Mouse (Mus musculus): ENCODE measurements around the gene Plekha5. TPM values are rescaled to one million over a fixed set of nuclear protein-coding genes. Genes with fewer than 3 reads are reported as not detected.

The Plekha5 gene
- total and polyA plus RNA-seq, 2 experiments from 2014 or later = 15.9 to 32.0 TPM

DNA sequence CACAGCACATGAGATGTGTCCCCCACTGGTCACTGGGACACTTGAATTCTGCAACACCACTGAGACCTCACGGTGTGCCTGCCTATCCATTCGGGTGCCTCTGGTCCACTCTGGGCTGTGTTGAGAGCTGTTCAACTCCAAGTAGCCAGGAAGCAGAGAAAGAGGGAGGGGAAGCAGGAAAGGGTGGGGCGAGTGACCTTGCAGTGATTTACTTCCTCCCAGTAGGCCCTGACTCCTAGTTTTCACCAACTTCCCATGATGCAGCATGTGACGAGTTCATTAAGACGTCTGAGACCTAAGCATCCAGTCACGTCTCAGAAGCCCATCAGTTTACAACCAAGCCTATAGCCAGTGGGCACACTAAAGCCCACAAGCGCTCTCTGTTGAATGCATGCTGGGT lies 78.0 kb downstream of the Plekha5 start:
- ATAC-seq = no peak
- TF ChIP-seq CTCF (IDR thresholded peaks at IDR 0.05; ENCODE audit: low read depth) = no peak
- no peak for DNase-seq
- Histone ChIP-seq H3K36me3 (ENCODE audit: insufficient read depth) (no peaks in the 10 kb centered on the region), H3K9ac (no peak overlapping the region), H3K9me3 (ENCODE audit: low read length) (no peaks in the 10 kb centered on the region), H3K27ac (ENCODE audit: low read depth, low read length) (no peak overlapping the region), H3K4me2 (ENCODE audit: low read depth) (no peak overlapping the region), H3K27me3 (ENCODE audit: insufficient read depth, low read length) (no peaks in the 10 kb centered on the region), H3K4me3 (ENCODE audit: low read depth, low read length) (no peak overlapping the region), H3K4me1 (ENCODE audit: insufficient read depth) (no peaks in the 10 kb centered on the region)
- 89% methylated on average over 7 of the region's 7 CpGs for WGBS

GRCm38 (mm10) chr6:140504796-140505195 lies 80.9 kb downstream of the Plekha5 start:
- no peaks in the 10 kb centered on the region for H3K36me3 ChIP-seq (ENCODE audit: insufficient read depth)
- WGBS = 81% methylated on average over 9 of the region's 10 CpGs

DNA sequence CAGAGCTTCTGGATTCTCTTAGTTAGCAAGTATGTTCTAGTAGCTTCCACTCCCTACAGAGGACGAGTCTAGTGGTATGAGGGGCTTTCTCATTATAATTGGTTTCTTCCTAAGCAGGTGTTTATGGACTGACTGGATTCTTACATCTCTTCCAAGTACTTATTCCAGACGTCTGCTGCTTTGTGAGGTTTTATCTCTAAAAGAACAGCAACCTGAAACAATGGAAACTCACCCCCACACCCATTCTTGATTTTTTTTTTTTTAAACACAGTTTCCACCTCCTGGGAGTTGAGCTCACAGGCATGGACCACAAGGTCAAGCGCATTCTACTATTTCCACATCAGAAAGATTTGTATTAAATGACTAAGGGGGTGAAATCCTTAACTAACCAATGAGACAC lies 83.8 kb downstream of the Plekha5 start:
- Histone ChIP-seq H3K4me1 (ENCODE audit: insufficient read depth) (no peaks in the 10 kb centered on the region), H3K27ac (ENCODE audit: low read depth, low read length) (no peak overlapping the region), H3K27me3 (ENCODE audit: insufficient read depth, low read length) (no peaks in the 10 kb centered on the region), H3K4me3 (ENCODE audit: low read depth, low read length) (no peak overlapping the region), H3K9me3 (ENCODE audit: low read length) (no peaks in the 10 kb centered on the region), H3K9ac (no peak overlapping the region), H3K4me2 (ENCODE audit: low read depth) (no peak overlapping the region), H3K36me3 (ENCODE audit: insufficient read depth) (no peaks in the 10 kb centered on the region)
- no peak for TF ChIP-seq CTCF (IDR thresholded peaks at IDR 0.05; ENCODE audit: low read depth)
- no peak for DNase-seq
- WGBS = 49% methylated on average over 3 of the region's 3 CpGs
- ATAC-seq = no peak

More at GRCm38 (mm10) chr6:140504796-140505195, 80.9 kb downstream of the Plekha5 start:
- Histone ChIP-seq H3K9me3 (ENCODE audit: low read length) (no peaks in the 10 kb centered on the region), H3K9ac (no peak overlapping the region), H3K4me1 (ENCODE audit: insufficient read depth) (no peaks in the 10 kb centered on the region), H3K27me3 (ENCODE audit: insufficient read depth, low read length) (no peaks in the 10 kb centered on the region), H3K4me3 (ENCODE audit: low read depth, low read length) (no peak overlapping the region), H3K27ac (ENCODE audit: low read depth, low read length) (no peak overlapping the region), H3K4me2 (ENCODE audit: low read depth) (no peak overlapping the region)
- no peak for TF ChIP-seq CTCF (IDR thresholded peaks at IDR 0.05; ENCODE audit: low read depth)
- ATAC-seq (no peak), DNase-seq (no peak)

GRCm38 (mm10) chr6:140508475-140509150 lies 84.8 kb downstream of the Plekha5 start:
- Histone ChIP-seq H3K27me3 (ENCODE audit: insufficient read depth, low read length) (no peaks in the 10 kb centered on the region), H3K9ac (no peak overlapping the region), H3K4me1 (ENCODE audit: insufficient read depth) (no peaks in the 10 kb centered on the region), H3K9me3 (ENCODE audit: low read length) (no peaks in the 10 kb centered on the region), H3K27ac (ENCODE audit: low read depth, low read length) (no peak overlapping the region), H3K4me2 (ENCODE audit: low read depth) (no peak overlapping the region), H3K4me3 (ENCODE audit: low read depth, low read length) (no peak overlapping the region), H3K36me3 (ENCODE audit: insufficient read depth) (no peaks in the 10 kb centered on the region)
- TF ChIP-seq CTCF (IDR thresholded peaks at IDR 0.05; ENCODE audit: low read depth) = no peak
- WGBS = 65% methylated on average over 13 of the region's 13 CpGs
- DNase-seq (no peak), ATAC-seq (no peak)

DNA sequence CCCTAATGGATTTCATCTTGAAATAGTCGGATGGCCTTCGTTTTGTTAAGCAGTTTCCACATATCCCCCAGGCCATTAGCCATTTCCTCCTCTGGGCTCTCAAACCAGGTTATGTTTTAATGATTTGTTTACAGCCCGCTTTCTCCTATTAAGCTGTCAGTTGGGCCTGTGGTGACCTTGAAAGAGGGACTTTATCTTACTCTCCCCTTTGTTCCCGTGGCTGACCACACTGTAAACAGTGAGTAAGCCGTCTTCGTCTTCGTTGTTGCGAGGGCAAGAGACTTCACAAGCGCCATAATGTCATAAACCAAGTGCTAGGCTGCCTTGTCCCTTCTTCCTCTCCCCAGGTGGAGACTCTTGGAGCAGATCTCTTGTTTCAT lies 85.3 kb downstream of the Plekha5 start:
- Histone ChIP-seq H3K27me3 (ENCODE audit: insufficient read depth, low read length) (no peaks in the 10 kb centered on the region), H3K9ac (no peak overlapping the region), H3K4me1 (ENCODE audit: insufficient read depth) (no peaks in the 10 kb centered on the region), H3K9me3 (ENCODE audit: low read length) (no peaks in the 10 kb centered on the region), H3K4me2 (ENCODE audit: low read depth) (no peak overlapping the region), H3K36me3 (ENCODE audit: insufficient read depth) (no peaks in the 10 kb centered on the region), H3K4me3 (ENCODE audit: low read depth, low read length) (no peak overlapping the region), H3K27ac (ENCODE audit: low read depth, low read length) (no peak overlapping the region)
- ATAC-seq (no peak), DNase-seq (no peak)
- WGBS = 50% methylated on average over 9 of the region's 9 CpGs
- no peak for TF ChIP-seq CTCF (IDR thresholded peaks at IDR 0.05; ENCODE audit: low read depth)

DNA sequence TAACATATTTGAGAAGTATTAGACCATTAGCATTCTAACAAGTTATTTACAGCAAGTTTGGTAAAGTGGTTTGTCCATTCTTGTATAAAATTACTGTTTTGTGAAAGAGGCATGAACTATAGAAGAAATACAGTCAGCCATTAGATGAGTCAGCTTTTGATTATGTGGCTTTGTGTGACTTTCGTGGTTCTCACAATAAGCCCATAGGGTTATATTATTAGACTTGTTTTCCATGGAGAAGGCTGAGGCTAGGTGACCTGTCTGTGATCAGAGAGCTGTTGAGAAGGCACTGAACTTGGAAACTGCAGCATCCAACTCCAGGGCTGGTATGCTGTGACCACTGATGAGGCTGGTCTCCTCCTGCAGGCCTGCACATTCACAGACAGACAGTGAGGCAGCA lies 88.2 kb downstream of the Plekha5 start:
- 31% methylated on average over 1 of the region's 1 CpGs for WGBS
- no peak overlapping the region for H3K27ac ChIP-seq (ENCODE audit: low read depth, low read length)
- no peaks in the 10 kb centered on the region for H3K27me3 ChIP-seq (ENCODE audit: insufficient read depth, low read length)

DNA sequence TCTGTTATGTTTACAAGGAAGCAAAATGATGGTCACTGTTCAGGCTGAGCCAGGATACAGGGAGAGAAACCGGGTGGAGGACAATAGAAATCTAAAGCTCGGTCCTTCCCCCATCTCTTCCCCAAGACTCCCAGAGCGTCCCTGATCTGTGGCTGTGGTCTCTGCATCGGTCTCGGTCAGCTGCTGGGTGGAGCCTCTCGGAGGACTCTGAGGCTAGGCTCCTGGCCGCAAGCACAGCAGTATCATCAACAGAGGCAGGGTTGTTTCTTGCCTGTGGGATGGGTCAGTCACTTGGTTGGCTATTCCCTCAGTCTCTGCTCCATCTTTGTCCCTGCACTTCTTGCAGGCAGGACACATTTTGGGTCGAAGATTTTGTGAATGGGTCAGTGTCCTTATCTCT lies 88.6 kb downstream of the Plekha5 start:
- no peak overlapping the region for H3K4me2 ChIP-seq (ENCODE audit: low read depth)
- 63% methylated on average over 8 of the region's 8 CpGs for WGBS

More for the DNA sequence above, 88.2 kb downstream of the Plekha5 start:
- DNase-seq (no peak), ATAC-seq (no peak)
- Histone ChIP-seq H3K4me3 (ENCODE audit: low read depth, low read length) (no peak overlapping the region), H3K4me1 (ENCODE audit: insufficient read depth) (no peaks in the 10 kb centered on the region), H3K36me3 (ENCODE audit: insufficient read depth) (no peaks in the 10 kb centered on the region), H3K4me2 (ENCODE audit: low read depth) (no peak overlapping the region), H3K9ac (no peak overlapping the region), H3K9me3 (ENCODE audit: low read length) (no peaks in the 10 kb centered on the region)
- TF ChIP-seq CTCF (IDR thresholded peaks at IDR 0.05; ENCODE audit: low read depth) = no peak

More for the DNA sequence above, 88.6 kb downstream of the Plekha5 start:
- ATAC-seq (no peak), DNase-seq (no peak)
- H3K4me1 ChIP-seq (ENCODE audit: insufficient read depth) = no peaks in the 10 kb centered on the region
- H3K36me3 ChIP-seq (ENCODE audit: insufficient read depth) = no peaks in the 10 kb centered on the region
- no peak for TF ChIP-seq CTCF (IDR thresholded peaks at IDR 0.05; ENCODE audit: low read depth)
- no peak overlapping the region for H3K4me3 ChIP-seq (ENCODE audit: low read depth, low read length)
- H3K9me3 ChIP-seq (ENCODE audit: low read length) = no peaks in the 10 kb centered on the region
- H3K27me3 ChIP-seq (ENCODE audit: insufficient read depth, low read length) = no peaks in the 10 kb centered on the region
- H3K9ac ChIP-seq = no peak overlapping the region
- no peak overlapping the region for H3K27ac ChIP-seq (ENCODE audit: low read depth, low read length)

All from forebrain, postnatal 0 days (tissue).